ENCODE assay signal across 22 mouse cellular contexts in genomic region chr19:18200105-18200782, GRCm38 (mm10).
A peak's percentile ranks its signal among the peaks of the same experiment; 100 is the strongest.
DNase-seq lines count a peak whose midpoint lies in the region; ATAC-seq and TF ChIP-seq lines count a peak whose summit lies in the region.
"Had no signal": no experiment of that assay in that cellular context is flagged by ENCODE, and none has a peak within 500 bp of the region (broad histone marks: within the 10 kb centered on the region; RNA-seq: fewer than 3 reads in every experiment).

No protein-coding gene starts in this region.

- H3K4me1 ChIP-seq in intestine, embryonic 15.5 days (replicated peaks) = no peaks in the 10 kb centered on the region
- no peaks in the 10 kb centered on the region for H3K4me1 ChIP-seq in intestine, postnatal 0 days (replicated peaks; ENCODE audit: control insufficient read depth, insufficient read depth, low read length)
- H3K4me1 ChIP-seq in kidney, embryonic 15.5 days = no peaks in the 10 kb centered on the region
- no peaks in the 10 kb centered on the region for H3K4me1 ChIP-seq in liver, embryonic 16.5 days (ENCODE audit: control insufficient read depth, low read depth, low read length)
- H3K4me1 ChIP-seq in liver, embryonic 12.5 days = no peaks in the 10 kb centered on the region
- H3K4me1 ChIP-seq: embryonic facial prominence, embryonic 12.5 days; embryonic facial prominence, embryonic 15.5 days; hindbrain, embryonic 12.5 days; hindbrain, embryonic 15.5 days had no signal

- no peak for DNase-seq in kidney, adult 8-10 months
- DNase-seq: adrenal gland, postnatal 10 days; adrenal gland, postnatal 36 days; cerebellum, adult 18-20 months; cerebellum, adult 9-10 months; cerebellum, postnatal 14 days; forebrain, postnatal 0 days; gastrocnemius, adult 2 months; gastrocnemius, postnatal 14 days; heart, adult 11 months had no signal

- ATAC-seq in intestine, embryonic 15.5 days = peak; percentile 49; the same call in 1 of the 2 replicates
- ATAC-seq in intestine, postnatal 0 days = no peak
- peak; percentile 40; the same call in 1 of the 2 replicates for ATAC-seq in kidney, embryonic 15.5 days (replicated peaks; ENCODE audit: low FRiP score)
- peak; percentile 79 for ATAC-seq in liver, embryonic 16.5 days (ENCODE audit: low read depth)
- no peak for ATAC-seq in liver, embryonic 12.5 days
- ATAC-seq: activated CD4-positive, CD25-positive, alpha-beta regulatory T cell, adult 4 months; forebrain, embryonic 14.5 days; forebrain, postnatal 0 days had no signal

- H3K27ac ChIP-seq in intestine, embryonic 15.5 days = no peak overlapping the region
- no peak overlapping the region for H3K27ac ChIP-seq in intestine, postnatal 0 days (ENCODE audit: low read depth, low read length)
- H3K27ac ChIP-seq in kidney, embryonic 15.5 days = no peak overlapping the region
- no peak overlapping the region for H3K27ac ChIP-seq in liver, embryonic 16.5 days (ENCODE audit: low read length)
- no peak overlapping the region for H3K27ac ChIP-seq in liver, embryonic 12.5 days
- H3K27ac ChIP-seq: embryonic facial prominence, embryonic 12.5 days; embryonic facial prominence, embryonic 15.5 days; gastrocnemius, adult 2 months; hindbrain, embryonic 12.5 days; hindbrain, embryonic 15.5 days had no signal

- H3K4me3 ChIP-seq in intestine, embryonic 15.5 days (replicated peaks) = no peak overlapping the region
- no peak overlapping the region for H3K4me3 ChIP-seq in intestine, postnatal 0 days (ENCODE audit: low read depth, low read length)
- no peak overlapping the region for H3K4me3 ChIP-seq in kidney, embryonic 15.5 days (replicated peaks)
- no peak overlapping the region for H3K4me3 ChIP-seq in liver, embryonic 16.5 days (ENCODE audit: low read depth, low read length)
- H3K4me3 ChIP-seq in liver, embryonic 12.5 days = no peak overlapping the region
- H3K4me3 ChIP-seq: embryonic facial prominence, embryonic 12.5 days; embryonic facial prominence, embryonic 15.5 days; gastrocnemius, adult 2 months; hindbrain, embryonic 12.5 days; hindbrain, embryonic 15.5 days had no signal

- H3K9me3 ChIP-seq in intestine, embryonic 15.5 days = no peaks in the 10 kb centered on the region
- no peaks in the 10 kb centered on the region for H3K9me3 ChIP-seq in intestine, postnatal 0 days (ENCODE audit: control insufficient read depth)
- H3K9me3 ChIP-seq in kidney, embryonic 15.5 days (replicated peaks) = no peaks in the 10 kb centered on the region
- no peaks in the 10 kb centered on the region for H3K9me3 ChIP-seq in liver, embryonic 16.5 days (replicated peaks; ENCODE audit: control insufficient read depth, low read length)
- H3K9me3 ChIP-seq in liver, embryonic 12.5 days (replicated peaks) = no peaks in the 10 kb centered on the region
- H3K9me3 ChIP-seq: embryonic facial prominence, embryonic 15.5 days had no signal

- no peak for TF ChIP-seq CTCF in intestine, postnatal 0 days (IDR thresholded peaks at IDR 0.05; ENCODE audit: low read depth)

- no peaks in the 10 kb centered on the region for H3K27me3 ChIP-seq in intestine, embryonic 15.5 days (replicated peaks)
- no peaks in the 10 kb centered on the region for H3K27me3 ChIP-seq in intestine, postnatal 0 days (replicated peaks; ENCODE audit: control insufficient read depth, insufficient read depth, low read length)
- H3K27me3 ChIP-seq in kidney, embryonic 15.5 days = no peaks in the 10 kb centered on the region
- H3K27me3 ChIP-seq in liver, embryonic 16.5 days (ENCODE audit: control insufficient read depth, insufficient read depth, low read depth, low read length) = no peaks in the 10 kb centered on the region
- no peaks in the 10 kb centered on the region for H3K27me3 ChIP-seq in liver, embryonic 12.5 days (replicated peaks)
- H3K27me3 ChIP-seq: embryonic facial prominence, embryonic 12.5 days; embryonic facial prominence, embryonic 15.5 days; hindbrain, embryonic 12.5 days; hindbrain, embryonic 15.5 days had no signal

- no peaks in the 10 kb centered on the region for H3K36me3 ChIP-seq in intestine, embryonic 15.5 days
- H3K36me3 ChIP-seq in intestine, postnatal 0 days (ENCODE audit: control insufficient read depth, insufficient read depth) = no peaks in the 10 kb centered on the region
- H3K36me3 ChIP-seq in kidney, embryonic 15.5 days = no peaks in the 10 kb centered on the region
- no peaks in the 10 kb centered on the region for H3K36me3 ChIP-seq in liver, embryonic 16.5 days (ENCODE audit: control insufficient read depth, insufficient read depth)
- H3K36me3 ChIP-seq in liver, embryonic 12.5 days = no peaks in the 10 kb centered on the region
- H3K36me3 ChIP-seq: embryonic facial prominence, embryonic 12.5 days; embryonic facial prominence, embryonic 15.5 days; hindbrain, embryonic 12.5 days; hindbrain, embryonic 15.5 days had no signal

- 53% methylated on average over 4 of the region's 4 CpGs for WGBS in intestine, embryonic 15.5 days
- WGBS in intestine, postnatal 0 days = 32% methylated on average over 4 of the region's 4 CpGs
- 73% methylated on average over 4 of the region's 4 CpGs for WGBS in kidney, embryonic 15.5 days
- 50% methylated on average over 4 of the region's 4 CpGs for WGBS in liver, embryonic 16.5 days (ENCODE audit: insufficient replicate concordance)
- WGBS in liver, embryonic 12.5 days (ENCODE audit: insufficient replicate concordance) = 59% methylated on average over 4 of the region's 4 CpGs

- H3K9ac ChIP-seq in intestine, embryonic 15.5 days = no peak overlapping the region
- H3K9ac ChIP-seq in intestine, postnatal 0 days (ENCODE audit: low read depth, low read length) = no peak overlapping the region
- H3K9ac ChIP-seq in kidney, embryonic 15.5 days = no peak overlapping the region
- H3K9ac ChIP-seq in liver, embryonic 16.5 days (ENCODE audit: low read depth, low read length) = no peak overlapping the region
- no peak overlapping the region for H3K9ac ChIP-seq in liver, embryonic 12.5 days
- H3K9ac ChIP-seq: embryonic facial prominence, embryonic 12.5 days; embryonic facial prominence, embryonic 15.5 days; forebrain, postnatal 0 days; hindbrain, embryonic 12.5 days; hindbrain, embryonic 15.5 days had no signal

- no peak overlapping the region for H3K4me2 ChIP-seq in intestine, embryonic 15.5 days (replicated peaks)
- H3K4me2 ChIP-seq in intestine, postnatal 0 days (replicated peaks; ENCODE audit: low read depth) = no peak overlapping the region
- H3K4me2 ChIP-seq in kidney, embryonic 15.5 days = no peak overlapping the region
- H3K4me2 ChIP-seq in liver, embryonic 16.5 days (ENCODE audit: low read depth, low read length) = no peak overlapping the region
- no peak overlapping the region for H3K4me2 ChIP-seq in liver, embryonic 12.5 days
- H3K4me2 ChIP-seq: embryonic facial prominence, embryonic 12.5 days; embryonic facial prominence, embryonic 15.5 days; heart, embryonic 11.5 days; hindbrain, embryonic 12.5 days; hindbrain, embryonic 15.5 days had no signal

Comparison
In these comparisons a context has a peak if more than half of its experiments do, and no peak if none do; other contexts are left out.
1. ATAC-seq: peak in intestine, embryonic 15.5 days (single experiment), kidney, embryonic 15.5 days (single experiment) and liver, embryonic 16.5 days (single experiment); none in intestine, postnatal 0 days (single experiment) and liver, embryonic 12.5 days (single experiment).